In the genomic region with DNA sequence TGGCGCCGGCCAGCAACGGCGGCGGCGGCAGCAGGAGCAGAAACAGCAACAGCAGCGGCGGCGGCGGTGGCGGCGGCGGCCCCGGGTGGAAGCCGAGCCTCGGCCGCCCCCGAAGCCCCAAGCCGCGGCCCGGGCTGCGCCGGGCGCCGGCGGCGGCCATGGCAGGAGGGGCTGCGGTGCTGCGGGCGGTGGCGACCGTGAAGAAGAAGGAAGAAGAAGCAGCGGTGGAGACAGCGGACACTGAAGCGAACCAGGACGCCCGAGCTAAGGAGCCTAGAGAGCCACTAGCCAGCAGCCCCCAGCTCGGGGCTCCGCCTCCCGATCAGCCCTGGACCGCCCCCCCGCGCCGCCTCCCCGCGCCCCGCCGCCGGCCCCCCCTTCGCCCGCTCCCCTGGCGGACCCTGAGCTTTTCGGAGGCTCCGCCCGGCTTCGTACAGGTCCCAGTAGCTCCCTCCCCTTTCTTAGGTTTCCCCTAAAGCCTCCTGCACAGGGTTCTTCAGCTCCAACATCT, we compare ENCODE assay signal across 9 mouse cellular contexts. TPM values are rescaled to one million over a fixed set of nuclear protein-coding genes. Genes with fewer than 3 reads are reported as not detected.
DNase-seq lines count a peak whose midpoint lies in the region; ATAC-seq lines count a peak whose summit lies in the region.
"Had no signal": no experiment of that assay in that cellular context is flagged by ENCODE, and none has a peak within 500 bp of the region (broad histone marks: within the 10 kb centered on the region; RNA-seq: fewer than 3 reads in every experiment).

A gene (minus strand): TSS at position 411 of the 511 bp plus-strand sequence.

- H3K27ac ChIP-seq in lung, embryonic 15.5 days: no peak within 1 kb of the TSS
- H3K27ac ChIP-seq in liver, embryonic 15.5 days (replicated peaks): no peak within 1 kb of the TSS
- H3K27ac ChIP-seq in stomach, embryonic 14.5 days (ENCODE audit: low read length): no peak within 1 kb of the TSS
- H3K27ac ChIP-seq: macrophage had no signal

- H3K9me3 ChIP-seq in lung, embryonic 15.5 days: no peaks in the 10 kb centered on the region
- no peaks in the 10 kb centered on the region for H3K9me3 ChIP-seq in liver, embryonic 15.5 days (replicated peaks)
- no peaks in the 10 kb centered on the region for H3K9me3 ChIP-seq in stomach, embryonic 14.5 days (ENCODE audit: control insufficient read depth, low read depth, low read length)

- ATAC-seq in lung, embryonic 15.5 days (ENCODE audit: borderline replicate concordance, extremely low read depth, low FRiP score, low TSS enrichment): peak; percentile 66
- peak; percentile 62 for ATAC-seq in frontal cortex, adult (ENCODE audit: low TSS enrichment)
- ATAC-seq in liver, embryonic 15.5 days (ENCODE audit: insufficient read depth): no peak
- peak; percentile 78 for ATAC-seq in stomach, embryonic 14.5 days (ENCODE audit: insufficient number of reproducible peaks, insufficient read depth, low FRiP score, low read depth)

- H3K36me3 ChIP-seq in lung, embryonic 15.5 days: no peaks in the 10 kb centered on the region
- no peaks in the 10 kb centered on the region for H3K36me3 ChIP-seq in liver, embryonic 15.5 days (replicated peaks)
- no peaks in the 10 kb centered on the region for H3K36me3 ChIP-seq in stomach, embryonic 14.5 days (ENCODE audit: control insufficient read depth, insufficient read depth, low read length)

- WGBS in lung, embryonic 15.5 days: under 1% methylated on average over 22 of the region's 56 CpGs
- under 1% methylated on average over 38 of the region's 56 CpGs for WGBS in liver, embryonic 15.5 days (ENCODE audit: insufficient replicate concordance)
- 2% methylated on average over 44 of the region's 56 CpGs for WGBS in stomach, embryonic 14.5 days

- H3K4me3 ChIP-seq in lung, embryonic 15.5 days: peak within 1 kb of the TSS; percentile 66
- H3K4me3 ChIP-seq in liver, embryonic 15.5 days (replicated peaks): peak within 1 kb of the TSS; percentile 45
- H3K4me3 ChIP-seq in stomach, embryonic 14.5 days (ENCODE audit: low read depth, low read length): peak within 1 kb of the TSS; percentile 63

- peak within 1 kb of the TSS; percentile 96 for H3K4me2 ChIP-seq in lung, embryonic 15.5 days
- peak within 1 kb of the TSS; percentile 59 for H3K4me2 ChIP-seq in liver, embryonic 15.5 days
- H3K4me2 ChIP-seq in stomach, embryonic 14.5 days (replicated peaks; ENCODE audit: low read depth, low read length): peak within 1 kb of the TSS; percentile 86

- peaks cover 13% of the 10 kb centered on the region; the same call in 1 of the 2 replicates for H3K4me1 ChIP-seq in lung, embryonic 15.5 days
- H3K4me1 ChIP-seq in liver, embryonic 15.5 days (replicated peaks): 0 out of 2 replicates have a peak, but pooled peaks cover 3% of the 10 kb centered on the region
- 0 out of 2 replicates have a peak, but pooled peaks cover 5% of the 10 kb centered on the region for H3K4me1 ChIP-seq in stomach, embryonic 14.5 days (ENCODE audit: control insufficient read depth, insufficient read depth, low read length)

- peaks cover 47% of the 10 kb centered on the region for H3K27me3 ChIP-seq in lung, embryonic 15.5 days
- H3K27me3 ChIP-seq in liver, embryonic 15.5 days: peaks cover 47% of the 10 kb centered on the region
- 0 out of 2 replicates have a peak, but pooled peaks cover 18% of the 10 kb centered on the region for H3K27me3 ChIP-seq in stomach, embryonic 14.5 days (ENCODE audit: control insufficient read depth, insufficient read depth, low read length)

- DNase-seq in lung, adult 18-20 months: no peak
- peak; percentile 68 for DNase-seq in cerebellum, adult 8-10 months
- peak; percentile 11 to 38 for DNase-seq in kidney, postnatal 25 days
- no peak for DNase-seq in spleen, adult 12 weeks (ENCODE audit: low spot score)

- H3K9ac ChIP-seq in lung, embryonic 15.5 days: peak within 1 kb of the TSS; percentile 41
- H3K9ac ChIP-seq in liver, embryonic 15.5 days: no peak within 1 kb of the TSS
- H3K9ac ChIP-seq in stomach, embryonic 14.5 days (replicated peaks; ENCODE audit: low read depth, low read length): peak within 1 kb of the TSS; percentile 42

RNA-seq across cellular contexts. Expression of the gene that starts here (rescaled TPM):
- polyA plus RNA-seq in lung, embryonic 15.5 days (2015; fragmentation: Nextera tagmentation; extraction: Ambion mirVana): 0.92 and 0.97 TPM in 2 replicates
- 0.01 and 0.03 TPM in 2 replicates for polyA plus RNA-seq in liver, embryonic 15.5 days (2015; fragmentation: Nextera tagmentation; extraction: Ambion mirVana)
- 0.59 and 0.64 TPM in 2 replicates for polyA plus RNA-seq in stomach, embryonic 14.5 days (2014; fragmentation: Nextera tagmentation; extraction: Ambion mirVana)
- polyA plus RNA-seq: macrophage had no signal

Comparison
In these comparisons a context has a peak if more than half of its experiments do, and no peak if none do; other contexts are left out.
1. Peak in ATAC-seq, H3K4me3 ChIP-seq, H3K9ac ChIP-seq and H3K4me2 ChIP-seq in lung, embryonic 15.5 days; RNA of the gene not detected or under 1 TPM.
2. Peak in ATAC-seq, H3K4me3 ChIP-seq, H3K9ac ChIP-seq and H3K4me2 ChIP-seq in stomach, embryonic 14.5 days; RNA of the gene not detected or under 1 TPM.
3. DNase-seq: peak in cerebellum, adult 8-10 months (single experiment) and kidney, postnatal 25 days (2 of 2); none in lung, adult 18-20 months (0 of 2) and spleen, adult 12 weeks (single experiment).
4. Peak in every context shown above with its lines, with median percentiles within 50 percentile points of each other: H3K4me2 ChIP-seq and H3K4me3 ChIP-seq.